Mouse (Mus musculus) hindbrain, embryonic 16.5 days (tissue): ENCODE measurements around the gene Sgms1. TPM values are rescaled to one million over a fixed set of nuclear protein-coding genes. Genes with fewer than 3 reads are reported as not detected.

Source experiments
- ATAC-seq: fragments of 200-750 bp; cut with Nextera tagmentation; 2 replicates; pipeline ENCODE4 v1.8.0; 2017; ENCODE audit warnings: moderate TSS enrichment, moderate library complexity
- H3K27ac ChIP-seq: fragments of 300-500 bp; sonication (generic); 2 replicates; pipeline ENCODE4 v1.5.1; 2014; ENCODE audit warnings: low read depth, mild to moderate bottlenecking, control low read depth, low read length, moderate library complexity
- H3K27me3 ChIP-seq: fragments of 300-500 bp; sonication (generic); replicated peaks from 2 replicates; pipeline ENCODE4 v1.6.1; 2014; ENCODE audit warnings: low read length; ENCODE audit not compliant: control insufficient read depth, insufficient read depth
- H3K36me3 ChIP-seq: fragments of 300-500 bp; sonication (generic); 2 replicates; pipeline ENCODE4 v1.6.1; 2014; ENCODE audit warnings: mild to moderate bottlenecking, low read length, moderate library complexity, mixed read lengths; ENCODE audit not compliant: control insufficient read depth, insufficient read depth
- H3K4me1 ChIP-seq: fragments of 300-500 bp; sonication (generic); 2 replicates; pipeline ENCODE4 v1.6.1; 2014; ENCODE audit warnings: low read depth, low read length; ENCODE audit not compliant: control insufficient read depth, insufficient read depth
- H3K4me2 ChIP-seq: fragments of 300-500 bp; sonication (generic); 2 replicates; pipeline ENCODE4 v1.6.1; 2014; ENCODE audit warnings: mild to moderate bottlenecking, low read length, control low read depth, moderate library complexity
- H3K4me3 ChIP-seq: fragments of 300-500 bp; sonication (generic); 2 replicates; pipeline ENCODE4 v1.5.1; 2014; ENCODE audit warnings: mild to moderate bottlenecking, low read length, control low read depth, moderate library complexity
- H3K9ac ChIP-seq: fragments of 300-500 bp; sonication (generic); 2 replicates; pipeline ENCODE4 v1.6.1; 2014; ENCODE audit warnings: low read depth, mild to moderate bottlenecking, control low read depth, low read length, moderate library complexity
- H3K9me3 ChIP-seq: fragments of 300-500 bp; sonication (generic); 2 replicates; pipeline ENCODE4 v1.6.1; 2014; ENCODE audit warnings: mild to moderate bottlenecking, low read length, moderate library complexity; ENCODE audit not compliant: control insufficient read depth
- WGBS: fragments of 180-500 bp; shearing (Covaris S2); extraction: QIAGEN DNeasy Blood & Tissue Kit; methylation state at CpG from one replicate; pipeline ENCODE4 v1.1.7; 2014; 5-methylcytosine and 5-hydroxymethylcytosine counted together
- polyA plus RNA-seq: library from polyadenylated mRNA; unstranded; fragments of >200 nt; fragmentation: Nextera tagmentation; extraction: Ambion mirVana; gene quantifications from 2 replicates; pipeline ENCODE4 v1.2.1, GENCODE M21; 2015

The Sgms1 gene
- polyA plus RNA-seq, 1 experiment from 2014 or later = 21.7 TPM

DNA sequence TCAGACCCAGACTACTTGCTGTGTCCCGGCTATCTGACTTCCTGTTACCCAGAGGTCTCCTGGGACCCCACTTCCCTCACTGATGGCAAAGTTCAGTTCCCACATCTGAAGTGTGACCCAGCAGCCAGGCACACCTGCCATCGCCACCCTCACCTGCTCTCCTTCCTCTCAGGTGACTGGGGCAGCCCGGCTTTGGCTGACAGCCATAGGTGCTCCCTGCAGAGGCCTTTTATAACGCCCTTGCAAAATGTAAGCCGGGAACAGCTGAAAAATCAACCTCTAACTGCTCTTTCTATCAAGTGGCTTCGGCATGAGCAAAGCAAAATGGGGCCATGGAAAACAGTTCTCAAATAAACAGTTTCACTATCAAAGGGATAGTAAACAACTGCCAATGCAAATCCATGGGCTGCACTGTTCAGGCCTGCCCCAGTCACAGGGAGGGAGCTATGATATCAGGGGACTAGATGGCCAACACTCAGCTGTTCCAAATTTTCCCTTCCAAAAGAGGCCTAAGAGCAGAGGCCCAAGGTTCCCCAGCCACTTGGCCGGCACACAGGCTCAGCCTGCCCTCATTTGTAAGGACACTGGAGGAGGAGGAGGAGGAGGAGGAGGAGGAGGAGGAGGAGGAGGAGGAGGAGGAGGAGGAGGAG lies 12.5 kb downstream of the Sgms1 start:
- Histone ChIP-seq H3K36me3 (no peaks in the 10 kb centered on the region), H3K27me3 (no peaks in the 10 kb centered on the region)
- WGBS = 60% methylated on average over 7 of the region's 7 CpGs

DNA sequence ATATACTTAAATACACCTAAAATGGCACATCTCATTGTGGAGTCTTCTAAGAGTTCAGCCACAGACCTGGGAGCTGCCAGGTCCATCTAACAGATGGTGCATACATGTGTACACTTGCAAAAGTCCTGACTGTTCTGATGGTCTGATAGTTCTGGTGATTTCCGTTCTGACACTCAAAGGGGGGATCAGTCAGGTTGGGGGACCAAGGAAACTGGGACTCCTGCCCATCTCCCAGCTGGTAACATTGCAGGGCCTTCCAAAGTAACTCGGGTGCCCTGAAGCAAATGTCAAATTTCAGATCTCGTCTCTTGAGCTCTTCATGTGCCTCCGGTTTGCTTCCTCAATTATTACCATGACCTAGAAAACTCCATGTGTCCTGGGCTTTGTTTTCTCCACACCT lies 13.5 kb downstream of the Sgms1 start:
- Histone ChIP-seq H3K9me3 (no peaks in the 10 kb centered on the region), H3K4me1 (peaks cover 5% of the 10 kb centered on the region; the same call in 1 of the 2 replicates), H3K4me3 (no peak overlapping the region), H3K27ac (no peak overlapping the region), H3K36me3 (no peaks in the 10 kb centered on the region), H3K4me2 (no peak overlapping the region), H3K27me3 (no peaks in the 10 kb centered on the region), H3K9ac (no peak overlapping the region)
- WGBS = 82% methylated on average over 4 of the region's 4 CpGs
- no peak for ATAC-seq

More for the DNA sequence above, 12.5 kb downstream of the Sgms1 start:
- Histone ChIP-seq H3K27ac (no peak overlapping the region), H3K4me2 (no peak overlapping the region), H3K4me3 (no peak overlapping the region), H3K4me1 (peaks cover 5% of the 10 kb centered on the region; the same call in 1 of the 2 replicates), H3K9ac (no peak overlapping the region), H3K9me3 (no peaks in the 10 kb centered on the region)
- ATAC-seq = no peak

DNA sequence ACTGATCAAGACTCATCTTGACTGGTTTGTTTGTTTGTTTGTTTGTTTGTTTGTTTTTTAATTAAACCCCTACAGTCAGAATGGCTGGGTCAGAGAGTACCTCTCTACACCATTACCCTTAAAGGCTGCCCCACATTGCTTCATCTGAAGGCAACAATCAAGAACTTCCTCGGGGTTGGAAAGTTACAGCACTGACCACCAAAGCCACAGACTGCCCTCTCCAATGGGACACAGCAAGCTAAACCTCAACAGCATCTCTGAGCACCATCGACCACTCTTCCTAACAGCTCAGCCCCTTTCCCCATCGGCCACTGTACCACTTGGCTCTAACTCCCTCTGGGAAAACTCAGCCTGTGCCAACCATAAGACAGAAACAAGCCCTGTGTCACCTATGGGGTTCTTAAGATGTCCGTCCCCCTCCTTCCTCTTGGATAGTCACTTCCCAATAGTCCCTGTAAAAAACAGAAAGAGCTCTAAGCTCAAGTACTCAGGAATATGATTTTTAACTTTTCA lies 14.0 kb downstream of the Sgms1 start:
- H3K4me1 ChIP-seq = peaks cover 5% of the 10 kb centered on the region; the same call in 1 of the 2 replicates
- H3K36me3 ChIP-seq = no peaks in the 10 kb centered on the region
- no peak overlapping the region for H3K9ac ChIP-seq
- H3K4me2 ChIP-seq = no peak overlapping the region
- 92% methylated on average over 4 of the region's 4 CpGs for WGBS
- ATAC-seq = no peak
- H3K9me3 ChIP-seq = no peaks in the 10 kb centered on the region
- no peak overlapping the region for H3K4me3 ChIP-seq
- H3K27me3 ChIP-seq = no peaks in the 10 kb centered on the region
- H3K27ac ChIP-seq = no peak overlapping the region

DNA sequence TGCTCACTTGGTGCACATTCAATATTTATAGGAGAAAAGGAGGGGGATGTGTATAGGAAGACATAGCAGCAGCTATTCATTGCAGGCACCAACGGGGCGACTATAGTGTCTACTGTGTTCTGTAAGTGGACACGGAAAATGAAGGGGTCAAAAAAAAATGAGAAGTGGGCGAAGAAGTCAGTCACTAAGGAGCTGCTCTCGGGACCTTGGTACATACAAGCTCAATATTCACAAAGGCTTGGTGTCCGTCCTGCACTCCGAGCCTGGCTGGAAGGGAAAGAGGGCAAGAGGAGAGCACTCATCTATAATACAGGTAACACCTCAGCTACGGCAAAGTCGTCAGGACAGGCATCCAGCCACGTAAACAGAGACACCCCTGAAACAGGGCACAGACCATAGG lies 14.8 kb downstream of the Sgms1 start:
- no peak for ATAC-seq
- no peak overlapping the region for H3K9ac ChIP-seq

GRCm38 (mm10) chr19:32373865-32374655 lies 15.5 kb downstream of the Sgms1 start:
- Histone ChIP-seq H3K4me1 (peaks cover 5% of the 10 kb centered on the region; the same call in 1 of the 2 replicates), H3K27ac (no peak overlapping the region), H3K27me3 (no peaks in the 10 kb centered on the region), H3K9me3 (no peaks in the 10 kb centered on the region), H3K4me3 (no peak overlapping the region), H3K4me2 (no peak overlapping the region), H3K36me3 (no peaks in the 10 kb centered on the region), H3K9ac (no peak overlapping the region)
- no peak for ATAC-seq
- 82% methylated on average over 16 of the region's 16 CpGs for WGBS

More for the DNA sequence above, 14.8 kb downstream of the Sgms1 start:
- Histone ChIP-seq H3K4me1 (peaks cover 5% of the 10 kb centered on the region; the same call in 1 of the 2 replicates), H3K27ac (no peak overlapping the region), H3K4me2 (no peak overlapping the region), H3K9me3 (no peaks in the 10 kb centered on the region), H3K27me3 (no peaks in the 10 kb centered on the region), H3K4me3 (no peak overlapping the region), H3K36me3 (no peaks in the 10 kb centered on the region)
- 92% methylated on average over 10 of the region's 10 CpGs for WGBS

DNA sequence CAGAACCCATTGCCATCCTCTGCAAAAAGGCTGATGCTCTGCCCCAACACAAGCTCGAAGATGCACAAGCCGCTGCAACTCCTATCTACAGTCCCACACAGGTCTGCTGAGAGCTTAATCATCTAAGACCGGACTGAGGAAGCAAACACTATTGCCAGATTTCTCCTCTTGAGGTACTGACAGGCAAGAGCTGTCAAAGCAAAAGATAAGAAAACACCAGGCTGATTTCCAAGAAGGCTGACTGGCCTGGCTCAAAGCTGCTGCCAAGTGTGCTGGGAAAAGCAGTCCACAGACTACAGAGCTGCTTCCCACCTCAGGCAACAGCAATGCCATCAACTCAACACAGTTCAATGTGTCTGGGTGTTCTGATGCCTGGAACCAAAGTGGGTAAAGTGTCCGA lies 17.1 kb downstream of the Sgms1 start:
- Histone ChIP-seq H3K4me2 (no peak overlapping the region), H3K27me3 (no peaks in the 10 kb centered on the region), H3K36me3 (no peaks in the 10 kb centered on the region), H3K4me1 (no peaks in the 10 kb centered on the region; the same call in 1 of the 2 replicates), H3K9me3 (no peaks in the 10 kb centered on the region), H3K4me3 (no peak overlapping the region), H3K27ac (no peak overlapping the region), H3K9ac (no peak overlapping the region)
- ATAC-seq = no peak
- WGBS = 89% methylated on average over 4 of the region's 4 CpGs

DNA sequence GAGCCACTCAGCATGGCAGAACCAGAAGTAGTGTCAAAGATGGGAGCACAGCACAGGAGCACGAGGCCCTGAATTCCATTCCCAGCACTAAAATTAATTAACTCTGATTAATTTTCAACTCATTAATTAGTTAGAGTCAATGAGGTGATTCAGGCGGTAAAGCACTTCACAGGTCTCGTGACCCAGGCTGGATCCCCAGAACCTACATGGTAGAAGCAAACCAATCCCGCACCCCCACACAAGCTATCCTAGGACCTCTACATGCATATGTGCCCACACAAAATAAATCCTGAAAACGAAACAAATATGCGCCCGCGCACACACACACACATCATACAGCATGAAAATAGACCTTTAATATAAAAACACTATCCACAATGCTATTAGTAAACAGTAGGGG lies 22.2 kb downstream of the Sgms1 start:
- Histone ChIP-seq H3K27ac (no peak overlapping the region), H3K9ac (no peak overlapping the region), H3K4me2 (no peak overlapping the region), H3K9me3 (no peaks in the 10 kb centered on the region), H3K4me3 (no peak overlapping the region), H3K4me1 (no peaks in the 10 kb centered on the region), H3K36me3 (no peaks in the 10 kb centered on the region), H3K27me3 (no peaks in the 10 kb centered on the region)
- ATAC-seq = no peak
- WGBS = 90% methylated on average over 8 of the region's 8 CpGs

DNA sequence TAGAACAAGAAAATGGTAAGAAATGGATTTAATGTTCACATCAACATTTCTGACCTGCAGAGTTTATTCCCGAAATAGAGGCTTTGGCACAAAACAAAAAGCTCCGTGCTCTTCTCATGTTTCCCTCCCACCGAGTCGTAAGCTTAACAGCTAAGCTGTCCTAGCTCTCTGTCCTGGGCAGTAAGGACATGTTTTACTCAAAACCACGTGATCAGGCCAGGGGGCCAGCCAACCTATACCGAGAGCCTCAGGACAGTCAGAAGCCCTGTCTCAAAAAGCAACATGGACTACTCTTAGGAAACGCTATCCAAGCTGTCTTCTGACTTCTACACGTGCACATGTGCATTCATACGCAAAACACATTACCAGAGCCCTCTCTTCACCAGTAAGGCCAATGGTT lies 23.1 kb downstream of the Sgms1 start:
- Histone ChIP-seq H3K27me3 (no peaks in the 10 kb centered on the region), H3K36me3 (no peaks in the 10 kb centered on the region), H3K4me1 (no peaks in the 10 kb centered on the region), H3K4me3 (no peak overlapping the region), H3K9me3 (no peaks in the 10 kb centered on the region), H3K27ac (no peak overlapping the region), H3K9ac (no peak overlapping the region), H3K4me2 (no peak overlapping the region)
- ATAC-seq = no peak
- WGBS = 87% methylated on average over 9 of the region's 9 CpGs

DNA sequence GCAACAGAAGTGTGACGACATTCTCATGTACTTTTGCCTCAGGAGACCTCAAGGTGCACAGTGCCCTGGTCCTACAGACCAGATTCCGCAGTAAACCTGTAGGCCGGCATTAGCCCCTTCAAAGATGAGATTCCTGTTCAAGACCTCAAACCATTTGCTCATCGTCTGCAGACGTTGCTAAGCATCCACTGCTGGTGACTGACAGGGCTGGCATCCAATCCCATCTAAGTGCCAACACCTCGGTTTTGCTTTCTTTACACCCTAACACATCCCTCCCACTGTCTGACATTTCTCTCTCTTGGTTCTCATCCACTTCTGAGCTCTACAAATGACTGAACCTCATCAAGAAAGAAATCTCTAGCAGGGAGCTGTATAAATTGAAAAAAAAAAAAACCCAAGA lies 24.4 kb downstream of the Sgms1 start:
- no peak for ATAC-seq
- 91% methylated on average over 6 of the region's 6 CpGs for WGBS
- H3K4me3 ChIP-seq = no peak overlapping the region

More for the DNA sequence above, 24.4 kb downstream of the Sgms1 start:
- H3K9ac ChIP-seq = no peak overlapping the region
- no peaks in the 10 kb centered on the region for H3K9me3 ChIP-seq
- H3K36me3 ChIP-seq = no peaks in the 10 kb centered on the region
- H3K4me1 ChIP-seq = no peaks in the 10 kb centered on the region
- H3K27me3 ChIP-seq = no peaks in the 10 kb centered on the region
- no peak overlapping the region for H3K4me2 ChIP-seq
- no peak overlapping the region for H3K27ac ChIP-seq
